Mouse (Mus musculus) midbrain, postnatal 0 days (tissue): ENCODE data around the gene Rasgrp2. TPM values are rescaled to one million over a fixed set of nuclear protein-coding genes. Genes with fewer than 3 reads are reported as not detected.
A peak's percentile ranks its signal among the peaks of the same experiment; 100 is the strongest.

Experiments used
- ATAC-seq: fragments of 200-750 bp; cut with Nextera tagmentation; 2 replicates; pipeline ENCODE4 v1.8.0; 2017; ENCODE audit warnings: moderate number of reproducible peaks, mild to moderate bottlenecking, moderate TSS enrichment, moderate library complexity; ENCODE audit not compliant: low FRiP score
- DNase-seq: peaks from one replicate; pipeline ENCODE4 v3.0.0-alpha.2; 2015; ENCODE audit warnings: low spot score
- H3K27ac ChIP-seq: fragments of 300-500 bp; sonication (generic); 2 replicates; pipeline ENCODE4 v1.5.1; 2014; ENCODE audit warnings: low read depth, mild to moderate bottlenecking, low read length, mixed read lengths
- H3K27me3 ChIP-seq: fragments of 300-500 bp; sonication (generic); 2 replicates; pipeline ENCODE4 v1.6.1; 2014; ENCODE audit warnings: low read length, control low read depth, mixed read lengths; ENCODE audit not compliant: insufficient read depth
- H3K36me3 ChIP-seq: fragments of 300-500 bp; sonication (generic); 2 replicates; pipeline ENCODE4 v1.6.1; 2014; ENCODE audit warnings: low read length, control low read depth, mixed read lengths; ENCODE audit not compliant: insufficient read depth
- H3K4me1 ChIP-seq: fragments of 300-500 bp; sonication (generic); 2 replicates; pipeline ENCODE4 v1.6.1; 2014; ENCODE audit warnings: mild to moderate bottlenecking, control low read depth, antibody characterized with exemption, low read length, mixed read lengths; ENCODE audit not compliant: insufficient read depth
- H3K4me2 ChIP-seq: fragments of 300-500 bp; sonication (generic); 2 replicates; pipeline ENCODE4 v1.6.1; 2014; ENCODE audit warnings: low read depth, mild to moderate bottlenecking, low read length, mixed read lengths; ENCODE audit not compliant: poor library complexity, severe bottlenecking
- H3K4me3 ChIP-seq: fragments of 300-500 bp; sonication (generic); 2 replicates; pipeline ENCODE4 v1.5.1; 2014; ENCODE audit warnings: low read depth, mild to moderate bottlenecking, low read length, moderate library complexity
- H3K9ac ChIP-seq: fragments of 300-500 bp; sonication (generic); replicated peaks from 2 replicates; pipeline ENCODE4 v1.6.1; 2014; ENCODE audit warnings: mild to moderate bottlenecking, low read length, moderate library complexity, mixed read lengths; ENCODE audit not compliant: poor library complexity, severe bottlenecking
- H3K9me3 ChIP-seq: fragments of 300-500 bp; sonication (generic); 2 replicates; pipeline ENCODE4 v1.6.1; 2016; ENCODE audit warnings: low read length, control low read depth
- CTCF ChIP-seq: IDR thresholded peaks from 2 replicates; pipeline ENCODE4 v1.5.1; 2016; ENCODE audit warnings: antibody characterized with exemption, mild to moderate bottlenecking
- WGBS: fragments of 180-500 bp; shearing (Covaris S2); extraction: QIAGEN DNeasy Blood & Tissue Kit; methylation state at CpG from one replicate; pipeline ENCODE4 v1.1.7; 2014; 5-methylcytosine and 5-hydroxymethylcytosine counted together
- polyA plus RNA-seq: library from polyadenylated mRNA; unstranded; fragments of >200 nt; fragmentation: Nextera tagmentation; extraction: Ambion mirVana; gene quantifications from 2 replicates; pipeline ENCODE4 v1.2.1, GENCODE M21; 2015
- total RNA-seq: library from RNA; depleted of rRNA; stranded (reverse); fragments of >200 nt; gene quantifications from 2 replicates; pipeline ENCODE4 v1.2.3, GENCODE M21; 2014

The Rasgrp2 gene
- total and polyA plus RNA-seq, 2 experiments from 2014 or later = 232 to 291 TPM

GRCm38 (mm10) chr19:6390251-6390650, 8.9 kb upstream of the Rasgrp2 start:
- no peak for DNase-seq
- ATAC-seq = no peak
- Histone ChIP-seq H3K9me3 (no peaks in the 10 kb centered on the region), H3K27me3 (no peaks in the 10 kb centered on the region), H3K27ac (no peak overlapping the region; the same call in 1 of the 2 replicates), H3K9ac (0 out of 2 replicates have a peak overlapping the region, but pooled peaks have one; percentile 20), H3K4me2 (peak overlapping the region; percentile 61), H3K4me3 (no peak overlapping the region), H3K36me3 (no peaks in the 10 kb centered on the region), H3K4me1 (peaks cover 4% of the 10 kb centered on the region; the same call in 1 of the 2 replicates)
- WGBS = 70% methylated on average over 6 of the region's 6 CpGs
- no peak for TF ChIP-seq CTCF

GRCm38 (mm10) chr19:6392743-6393393, 6.3 kb upstream of the Rasgrp2 start:
- 92% methylated on average over 14 of the region's 14 CpGs for WGBS
- TF ChIP-seq CTCF = peak; percentile 51
- Histone ChIP-seq H3K4me2 (no peak overlapping the region), H3K4me3 (no peak overlapping the region), H3K9ac (no peak overlapping the region), H3K36me3 (no peaks in the 10 kb centered on the region), H3K27ac (no peak overlapping the region), H3K9me3 (no peaks in the 10 kb centered on the region), H3K4me1 (peaks cover 4% of the 10 kb centered on the region; the same call in 1 of the 2 replicates), H3K27me3 (no peaks in the 10 kb centered on the region)
- no peak for ATAC-seq
- no peak for DNase-seq

GRCm38 (mm10) chr19:6393637-6394036, 5.5 kb upstream of the Rasgrp2 start:
- WGBS = 91% methylated on average over 16 of the region's 16 CpGs

DNA sequence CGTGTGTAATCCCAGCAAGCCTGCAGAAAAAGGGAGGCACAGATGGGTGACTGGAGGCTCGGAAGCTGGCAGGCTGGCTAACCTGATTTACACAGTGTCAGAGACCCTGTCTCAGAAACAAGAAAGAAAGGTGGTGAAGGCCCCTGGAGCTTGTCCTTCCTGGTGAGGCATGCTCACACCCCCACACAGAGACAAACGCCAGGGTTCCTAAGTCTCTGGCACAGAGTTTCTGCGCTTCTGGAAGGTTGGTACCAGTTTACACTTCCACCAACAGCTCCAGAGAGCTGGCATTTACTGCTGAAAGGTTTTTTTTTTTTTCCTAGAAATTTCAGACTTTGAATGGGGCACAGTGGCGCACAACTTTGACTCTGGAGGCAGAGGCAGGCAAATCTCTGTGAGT, 2.9 kb upstream of the Rasgrp2 start:
- peaks cover 6% of the 10 kb centered on the region; the same call in 1 of the 2 replicates for H3K4me1 ChIP-seq
- no peak overlapping the region for H3K27ac ChIP-seq
- no peaks in the 10 kb centered on the region for H3K36me3 ChIP-seq
- WGBS = 86% methylated on average over 5 of the region's 5 CpGs
- TF ChIP-seq CTCF = no peak
- H3K4me2 ChIP-seq = no peak overlapping the region
- H3K27me3 ChIP-seq = no peaks in the 10 kb centered on the region
- ATAC-seq = no peak
- no peak overlapping the region for H3K4me3 ChIP-seq
- H3K9ac ChIP-seq = no peak overlapping the region
- DNase-seq = no peak
- H3K9me3 ChIP-seq = no peaks in the 10 kb centered on the region

More at GRCm38 (mm10) chr19:6393637-6394036, 5.5 kb upstream of the Rasgrp2 start:
- H3K36me3 ChIP-seq = no peaks in the 10 kb centered on the region
- TF ChIP-seq CTCF = no peak
- no peaks in the 10 kb centered on the region for H3K9me3 ChIP-seq
- ATAC-seq (no peak), DNase-seq (no peak)
- H3K4me3 ChIP-seq = no peak overlapping the region
- peaks cover 4% of the 10 kb centered on the region; the same call in 1 of the 2 replicates for H3K4me1 ChIP-seq
- H3K9ac ChIP-seq = no peak overlapping the region
- no peak overlapping the region for H3K4me2 ChIP-seq
- H3K27me3 ChIP-seq = no peaks in the 10 kb centered on the region
- no peak overlapping the region for H3K27ac ChIP-seq

DNA sequence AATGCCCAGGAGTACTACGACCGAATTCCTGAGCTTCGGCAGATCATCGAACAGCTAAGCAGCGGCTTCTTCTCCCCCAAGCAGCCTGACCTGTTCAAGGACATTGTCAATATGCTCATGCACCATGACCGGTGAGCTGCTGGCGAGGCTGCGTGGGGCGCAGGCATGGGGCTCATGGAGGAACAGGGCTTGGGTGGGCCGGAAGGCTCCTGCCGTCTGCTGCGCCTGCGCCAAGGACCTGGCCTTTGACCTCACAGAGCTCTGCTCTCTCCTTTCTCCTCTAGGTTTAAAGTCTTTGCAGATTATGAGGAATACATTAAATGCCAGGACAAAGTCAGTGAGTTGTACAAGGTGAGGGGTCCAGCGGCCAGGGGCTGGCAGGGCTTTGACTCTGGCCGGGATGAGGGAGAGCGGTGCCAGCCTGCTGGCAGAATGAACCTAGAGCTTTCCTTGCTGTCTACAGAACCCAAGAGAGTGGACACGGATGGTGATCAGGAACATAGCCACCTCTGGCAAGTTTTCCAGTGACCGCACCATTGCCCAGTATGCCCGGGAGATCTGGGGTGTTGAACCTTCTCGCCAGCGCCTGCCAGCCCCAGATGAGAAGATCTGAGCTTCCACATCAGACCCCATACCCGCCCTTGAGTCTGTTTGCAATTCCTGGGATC, 1.4 kb upstream of the Rasgrp2 start:
- TF ChIP-seq CTCF = no peak
- Histone ChIP-seq H3K27ac (peak overlapping the region; percentile 82; the same call in 1 of the 2 replicates), H3K36me3 (peaks cover 5% of the 10 kb centered on the region; the same call in 1 of the 2 replicates), H3K27me3 (no peaks in the 10 kb centered on the region; the same call in 1 of the 2 replicates), H3K4me3 (no peak overlapping the region; the same call in 1 of the 2 replicates), H3K4me2 (peak overlapping the region; percentile 98), H3K9ac (no peak overlapping the region), H3K4me1 (peaks cover 17% of the 10 kb centered on the region; the same call in 1 of the 2 replicates), H3K9me3 (no peaks in the 10 kb centered on the region)
- ATAC-seq = no peak
- 85% methylated on average over 22 of the region's 22 CpGs for WGBS
- no peak for DNase-seq
